Mouse (Mus musculus): ENCODE results near the gene Ccnl2.

GRCm38 (mm10) chr4:155832321-155832720 is 20.0 kb downstream of the Ccnl2 start:
- TF ChIP-seq CTCF (IDR thresholded peaks at IDR 0.05; ENCODE audit: low read depth) = no peak
- no peak for TF ChIP-seq EP300 (IDR thresholded peaks at IDR 0.05; ENCODE audit: low read depth)
